Mouse (Mus musculus) liver, embryonic 15.5 days (tissue): ENCODE measurements at regions not wholly inside any gene's neighbourhood (a gene's known extent, or its start where the extent isn't known, plus 50 kb on each side); places are given as distances from the start of the nearest gene placed in this dataset.

Source experiments
- ATAC-seq: fragments of 200-750 bp; cut with Nextera tagmentation; 2 replicates; pipeline ENCODE4 v1.8.0; 2017; ENCODE audit warnings: moderate number of reproducible peaks, mild to moderate bottlenecking, moderate library complexity; ENCODE audit not compliant: insufficient read depth
- H3K27ac ChIP-seq: fragments of 300-500 bp; sonication (generic); replicated peaks from 2 replicates; pipeline ENCODE4 v1.5.1; 2015; ENCODE audit warnings: mild to moderate bottlenecking, inconsistent platforms
- H3K27me3 ChIP-seq: fragments of 300-500 bp; sonication (generic); 2 replicates; pipeline ENCODE4 v1.6.1; 2015; ENCODE audit warnings: mild to moderate bottlenecking, inconsistent platforms
- H3K36me3 ChIP-seq: fragments of 300-500 bp; sonication (generic); replicated peaks from 2 replicates; pipeline ENCODE4 v1.6.1; 2015; ENCODE audit warnings: moderate library complexity, mild to moderate bottlenecking, inconsistent platforms
- H3K4me1 ChIP-seq: fragments of 300-500 bp; sonication (generic); replicated peaks from 2 replicates; pipeline ENCODE4 v1.6.1; 2015; ENCODE audit warnings: inconsistent platforms
- H3K4me2 ChIP-seq: fragments of 300-500 bp; sonication (generic); 2 replicates; pipeline ENCODE4 v1.6.1; 2015; ENCODE audit warnings: moderate library complexity, mild to moderate bottlenecking, inconsistent platforms
- H3K4me3 ChIP-seq: fragments of 300-500 bp; sonication (generic); replicated peaks from 2 replicates; pipeline ENCODE4 v1.5.1; 2015; ENCODE audit warnings: mild to moderate bottlenecking, inconsistent platforms
- H3K9ac ChIP-seq: fragments of 300-500 bp; sonication (generic); 2 replicates; pipeline ENCODE4 v1.6.1; 2015; ENCODE audit warnings: moderate library complexity, mild to moderate bottlenecking, inconsistent platforms
- H3K9me3 ChIP-seq: fragments of 300-500 bp; sonication (generic); replicated peaks from 2 replicates; pipeline ENCODE4 v1.6.1; 2016; ENCODE audit warnings: inconsistent platforms
- WGBS: fragments of 180-500 bp; shearing (Covaris S2); methylation state at CpG from one replicate; pipeline ENCODE4 v1.1.7; 2015; ENCODE audit warnings: mixed read lengths; ENCODE audit not compliant: insufficient replicate concordance; 5-methylcytosine and 5-hydroxymethylcytosine counted together

DNA sequence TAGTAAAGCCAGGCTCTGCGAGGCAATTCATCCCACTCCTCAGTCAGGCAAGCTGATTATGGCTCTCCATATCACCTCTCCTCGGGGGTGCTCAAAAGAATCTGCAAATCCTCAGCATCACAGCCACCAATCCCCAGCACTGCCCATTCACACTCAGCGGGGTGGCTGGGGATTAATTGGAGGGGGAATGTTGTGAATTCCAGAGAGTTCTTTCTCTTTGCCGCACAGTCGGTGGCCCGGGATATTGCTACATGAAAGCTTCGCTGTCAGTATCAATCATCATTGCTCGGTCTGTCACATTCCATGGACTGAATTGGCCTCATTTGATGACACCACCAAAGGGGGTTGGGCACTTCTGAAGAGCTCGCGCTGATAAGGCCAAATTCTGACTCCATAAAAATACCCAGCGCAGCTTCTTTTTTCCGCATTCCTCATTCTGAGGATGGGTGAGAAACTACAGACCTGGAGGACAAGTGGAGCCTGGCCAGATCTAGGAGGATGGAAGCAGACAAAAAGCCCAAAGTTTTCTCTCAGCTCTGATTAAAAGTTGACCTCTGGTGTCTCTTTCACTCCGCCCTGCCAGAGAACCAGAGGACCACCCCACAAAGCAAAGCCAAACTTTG is 57.1 kb upstream of the Wls start:
- no peak for ATAC-seq
- no peaks in the 10 kb centered on the region for H3K36me3 ChIP-seq
- H3K4me1 ChIP-seq = no peaks in the 10 kb centered on the region
- no peaks in the 10 kb centered on the region for H3K9me3 ChIP-seq
- peaks cover 8% of the 10 kb centered on the region; the same call in 1 of the 2 replicates for H3K27me3 ChIP-seq
- no peak overlapping the region for H3K4me2 ChIP-seq
- no peak overlapping the region for H3K4me3 ChIP-seq
- H3K9ac ChIP-seq = no peak overlapping the region
- H3K27ac ChIP-seq = no peak overlapping the region
- 7% methylated on average over 13 of the region's 13 CpGs for WGBS

DNA sequence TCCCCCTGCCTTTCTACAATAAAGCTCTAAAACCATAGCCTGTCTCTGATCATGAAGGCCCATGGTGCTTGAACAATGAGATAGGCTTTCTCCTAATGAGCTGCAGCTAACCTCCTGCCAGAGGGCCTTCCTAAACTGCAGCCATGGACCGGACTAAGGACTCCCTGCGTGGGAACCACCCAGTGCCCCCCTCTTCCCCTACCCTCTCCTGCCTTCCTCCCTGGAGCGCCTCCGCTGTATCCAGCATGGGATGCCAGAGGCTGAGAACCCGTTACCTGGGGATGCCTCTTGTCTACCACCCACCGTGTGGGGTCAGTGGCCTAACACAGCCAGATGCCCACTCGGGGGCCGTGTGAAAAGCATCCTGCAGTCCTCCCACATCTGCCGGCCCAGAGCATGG is 51.7 kb upstream of the Wls start:
- Histone ChIP-seq H3K4me3 (no peak overlapping the region), H3K4me1 (no peaks in the 10 kb centered on the region), H3K27me3 (no peaks in the 10 kb centered on the region), H3K4me2 (no peak overlapping the region), H3K9me3 (no peaks in the 10 kb centered on the region), H3K27ac (no peak overlapping the region), H3K9ac (no peak overlapping the region), H3K36me3 (no peaks in the 10 kb centered on the region)
- 62% methylated on average over 9 of the region's 9 CpGs for WGBS
- no peak for ATAC-seq
